Mouse (Mus musculus): Measurements from ENCODE around the gene Cyp2d12.
"Not testable (repeated sequence)": the region's sequence is repeated elsewhere in the genome, so short reads cannot be mapped to it uniquely, and the experiment has no call there.

DNA sequence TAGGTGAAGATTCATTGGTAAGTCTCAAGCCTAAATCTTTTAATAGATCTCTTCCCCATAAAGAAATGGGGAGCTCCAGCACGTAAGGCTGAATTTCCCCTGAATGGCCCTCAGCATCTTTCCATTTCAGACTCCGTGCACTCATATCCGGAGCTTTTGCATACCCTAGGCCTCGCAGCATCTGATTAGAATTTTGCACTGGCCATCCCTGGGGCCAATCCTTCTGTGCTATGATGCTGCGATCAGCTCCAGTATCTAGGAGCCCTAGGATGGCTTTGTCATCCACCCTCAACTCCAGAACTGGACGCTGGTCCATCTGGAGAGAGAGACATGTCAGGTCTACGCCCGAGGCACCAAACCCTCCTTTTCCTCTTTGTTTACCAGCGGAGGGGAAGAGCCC, 27.5 kb upstream of the Cyp2d12 start:
- not testable (repeated sequence) for TF ChIP-seq CTCF, EP300 (IDR thresholded peaks at IDR 0.05; ENCODE audit: low read depth)
